Mouse (Mus musculus) stomach, embryonic 16.5 days (tissue): ENCODE results near the gene Hook2. TPM values are rescaled to one million over a fixed set of nuclear protein-coding genes. Genes with fewer than 3 reads are reported as not detected.

Experiments used
- ATAC-seq: fragments of 200-750 bp; cut with Nextera tagmentation; 2 replicates; pipeline ENCODE4 v1.8.0; 2017; ENCODE audit warnings: moderate number of reproducible peaks, moderate TSS enrichment; ENCODE audit not compliant: insufficient read depth, low FRiP score
- H3K27ac ChIP-seq: fragments of 300-500 bp; sonication (generic); 2 replicates; pipeline ENCODE4 v1.5.1; 2014; ENCODE audit warnings: low read length
- H3K27me3 ChIP-seq: fragments of 300-500 bp; sonication (generic); 2 replicates; pipeline ENCODE4 v1.6.1; 2014; ENCODE audit warnings: low read length, control low read depth, mixed read lengths; ENCODE audit not compliant: control insufficient read depth, insufficient read depth
- H3K36me3 ChIP-seq: fragments of 300-500 bp; sonication (generic); 2 replicates; pipeline ENCODE4 v1.6.1; 2014; ENCODE audit warnings: low read length; ENCODE audit not compliant: control insufficient read depth, insufficient read depth
- H3K4me1 ChIP-seq: fragments of 300-500 bp; sonication (generic); 2 replicates; pipeline ENCODE4 v1.6.1; 2014; ENCODE audit warnings: low read length, control low read depth, mixed read lengths; ENCODE audit not compliant: control insufficient read depth, insufficient read depth
- H3K4me2 ChIP-seq: fragments of 300-500 bp; sonication (generic); 2 replicates; pipeline ENCODE4 v1.6.1; 2014; ENCODE audit warnings: low read depth, low read length, mixed read lengths
- H3K4me3 ChIP-seq: fragments of 300-500 bp; sonication (generic); replicated peaks from 2 replicates; pipeline ENCODE4 v1.5.1; 2014; ENCODE audit warnings: mild to moderate bottlenecking, low read length
- H3K9ac ChIP-seq: fragments of 300-500 bp; sonication (generic); 2 replicates; pipeline ENCODE4 v1.6.1; 2014; ENCODE audit warnings: low read length
- H3K9me3 ChIP-seq: fragments of 300-500 bp; sonication (generic); replicated peaks from 2 replicates; pipeline ENCODE4 v1.6.1; 2016; ENCODE audit warnings: low read length, control low read depth; ENCODE audit not compliant: control insufficient read depth
- WGBS: fragments of 180-500 bp; shearing (Covaris S2); extraction: QIAGEN DNeasy Blood & Tissue Kit; methylation state at CpG from one replicate; pipeline ENCODE4 v1.1.7; 2014; 5-methylcytosine and 5-hydroxymethylcytosine counted together
- polyA plus RNA-seq: library from polyadenylated mRNA; unstranded; fragments of >200 nt; fragmentation: Nextera tagmentation; extraction: Ambion mirVana; gene quantifications from 2 replicates; pipeline ENCODE4 v1.2.1, GENCODE M21; 2015

The Hook2 gene
- polyA plus RNA-seq, 1 experiment from 2014 or later: 50.0 TPM

- no peaks in the 10 kb centered on the region for H3K9me3 ChIP-seq
- H3K4me1 ChIP-seq: peaks cover 18% of the 10 kb centered on the region
- H3K9ac ChIP-seq: peak overlapping the region; percentile 93
- under 1% methylated on average over 57 of the region's 57 CpGs for WGBS
- peaks cover 10% of the 10 kb centered on the region; the same call in 1 of the 2 replicates for H3K36me3 ChIP-seq
- H3K4me3 ChIP-seq: peak overlapping the region; percentile 82
- peak overlapping the region; percentile 100 for H3K27ac ChIP-seq
- no peaks in the 10 kb centered on the region for H3K27me3 ChIP-seq
- H3K4me2 ChIP-seq: peak overlapping the region; percentile 68
- ATAC-seq: peak; percentile 21
These were observed 47.5 kb downstream of the Hook2 start for GRCm38 (mm10) chr8:85037681-85038531.

- no peaks in the 10 kb centered on the region for H3K27me3 ChIP-seq
These were observed 53.2 kb downstream of the Hook2 start for GRCm38 (mm10) chr8:85043619-85044018.

More at GRCm38 (mm10) chr8:85043619-85044018, 53.2 kb downstream of the Hook2 start:
- Histone ChIP-seq H3K36me3 (peaks cover 30% of the 10 kb centered on the region), H3K9ac (no peak overlapping the region), H3K4me3 (no peak overlapping the region), H3K4me2 (no peak overlapping the region), H3K27ac (no peak overlapping the region), H3K4me1 (peaks cover 3% of the 10 kb centered on the region), H3K9me3 (no peaks in the 10 kb centered on the region)
- WGBS: 88% methylated on average over 6 of the region's 6 CpGs
- no peak for ATAC-seq

Other genes starting within 250 kb of the Hook2 start
- gene Nfix, start 190.3 kb upstream of the Hook2 start, polyA plus RNA-seq: 36.5 and 37.8 TPM in 2 replicates
- 6.0 and 7.2 TPM in 2 replicates for gene Dand5, start 167.8 kb upstream of the Hook2 start, polyA plus RNA-seq
- 42.0 and 49.5 TPM in 2 replicates for gene Gadd45gip1, start 159.1 kb upstream of the Hook2 start, polyA plus RNA-seq
- gene Rad23a, start 149.9 kb upstream of the Hook2 start, polyA plus RNA-seq: 106 and 122 TPM in 2 replicates
- gene Calr, start 143.7 kb upstream of the Hook2 start, polyA plus RNA-seq: 1,028 and 1,118 TPM in 2 replicates
- 85.9 and 91.5 TPM in 2 replicates for gene Farsa, start 133.6 kb upstream of the Hook2 start, polyA plus RNA-seq
- 44.9 and 49.0 TPM in 2 replicates for gene Syce2, start 118.5 kb upstream of the Hook2 start, polyA plus RNA-seq
- 41.1 and 45.8 TPM in 2 replicates for gene Gcdh, start 96.7 kb upstream of the Hook2 start, polyA plus RNA-seq
- gene Klf1, start 88.7 kb upstream of the Hook2 start, polyA plus RNA-seq: 15.7 and 18.4 TPM in 2 replicates
- gene Dnase2a, start 82.0 kb upstream of the Hook2 start, polyA plus RNA-seq: 14.0 and 14.4 TPM in 2 replicates
- 1.4 and 1.6 TPM in 2 replicates for gene Mast1, start 53.2 kb upstream of the Hook2 start, polyA plus RNA-seq
- gene Rtbdn, start 43.6 kb upstream of the Hook2 start, polyA plus RNA-seq: 0.19 and 0.28 TPM in 2 replicates
- not detected in 2 replicates for gene Gm49661, start 21.2 kb upstream of the Hook2 start, polyA plus RNA-seq
- gene Prdx2, start 21.0 kb upstream of the Hook2 start, polyA plus RNA-seq: 584 and 593 TPM in 2 replicates
- gene Rnaseh2a, start 20.8 kb upstream of the Hook2 start, polyA plus RNA-seq: 97.5 and 108 TPM in 2 replicates
- gene Junb, start 11.9 kb upstream of the Hook2 start, polyA plus RNA-seq: 21.6 and 25.8 TPM in 2 replicates
- gene Best2, start 23.9 kb downstream of the Hook2 start, polyA plus RNA-seq: 0.30 and 0.42 TPM in 2 replicates
- 108 and 110 TPM in 2 replicates for gene Asna1, start 34.7 kb downstream of the Hook2 start, polyA plus RNA-seq
- 63.4 and 64.0 TPM in 2 replicates for gene Trir, start 36.2 kb downstream of the Hook2 start, polyA plus RNA-seq
- 28.6 and 31.0 TPM in 2 replicates for gene Tnpo2, start 46.3 kb downstream of the Hook2 start, polyA plus RNA-seq
- gene Fbxw9, start 69.5 kb downstream of the Hook2 start, polyA plus RNA-seq: 28.1 and 29.9 TPM in 2 replicates
- 0.53 TPM in 1 of 2 replicates, not detected in the other for gene Gm5741, start 77.4 kb downstream of the Hook2 start, polyA plus RNA-seq
- gene Dhps, start 81.2 kb downstream of the Hook2 start, polyA plus RNA-seq: 47.1 TPM in 2 replicates
- 116 and 131 TPM in 2 replicates for gene Wdr83os, start 90.1 kb downstream of the Hook2 start, polyA plus RNA-seq
- gene Wdr83, start 90.7 kb downstream of the Hook2 start, polyA plus RNA-seq: 36.8 and 46.1 TPM in 2 replicates
- gene Man2b1, start 92.7 kb downstream of the Hook2 start, polyA plus RNA-seq: 59.8 and 61.3 TPM in 2 replicates
- gene Zfp791, start 132.5 kb downstream of the Hook2 start, polyA plus RNA-seq: 3.0 and 4.0 TPM in 2 replicates
- gene Cks1brt, start 161.3 kb downstream of the Hook2 start, polyA plus RNA-seq: not detected in 2 replicates
- gene Olfr371, start 235.4 kb downstream of the Hook2 start, polyA plus RNA-seq: not detected in 2 replicates